Mouse (Mus musculus) heart, embryonic 15.5 days (tissue): ENCODE measurements around the gene Fndc3b. TPM values are rescaled to one million over a fixed set of nuclear protein-coding genes. Genes with fewer than 3 reads are reported as not detected.
A peak's percentile ranks its signal among the peaks of the same experiment; 100 is the strongest.

Experiments
- ATAC-seq: fragments of 200-750 bp; cut with Nextera tagmentation; replicated peaks from 2 replicates; pipeline ENCODE4 v1.8.0; 2017; ENCODE audit warnings: low read depth, moderate TSS enrichment; ENCODE audit not compliant: insufficient number of reproducible peaks, insufficient read depth, low FRiP score
- H3K27ac ChIP-seq: fragments of 300-500 bp; sonication (generic); 2 replicates; pipeline ENCODE4 v1.5.1; 2015; ENCODE audit warnings: mild to moderate bottlenecking, inconsistent platforms
- H3K27me3 ChIP-seq: fragments of 300-500 bp; sonication (generic); 2 replicates; pipeline ENCODE4 v1.6.1; 2015; ENCODE audit warnings: inconsistent platforms
- H3K36me3 ChIP-seq: fragments of 300-500 bp; sonication (generic); 2 replicates; pipeline ENCODE4 v1.6.1; 2015; ENCODE audit warnings: mild to moderate bottlenecking, inconsistent platforms
- H3K4me1 ChIP-seq: fragments of 300-500 bp; sonication (generic); replicated peaks from 2 replicates; pipeline ENCODE4 v1.6.1; 2015; ENCODE audit warnings: inconsistent platforms
- H3K4me2 ChIP-seq: fragments of 300-500 bp; sonication (generic); 2 replicates; pipeline ENCODE4 v1.6.1; 2015; ENCODE audit warnings: inconsistent platforms, mild to moderate bottlenecking, moderate library complexity
- H3K4me3 ChIP-seq: fragments of 300-500 bp; sonication (generic); 2 replicates; pipeline ENCODE4 v1.5.1; 2015; ENCODE audit warnings: mild to moderate bottlenecking, inconsistent platforms
- H3K9ac ChIP-seq: fragments of 300-500 bp; sonication (generic); 2 replicates; pipeline ENCODE4 v1.6.1; 2015; ENCODE audit warnings: mild to moderate bottlenecking, inconsistent platforms
- H3K9me3 ChIP-seq: fragments of 300-500 bp; sonication (generic); replicated peaks from 2 replicates; pipeline ENCODE4 v1.6.1; 2016; ENCODE audit warnings: inconsistent platforms
- WGBS: fragments of 180-500 bp; shearing (Covaris S2); methylation state at CpG from one replicate; pipeline ENCODE4 v1.1.7; 2015; ENCODE audit warnings: mixed read lengths; 5-methylcytosine and 5-hydroxymethylcytosine counted together
- polyA plus RNA-seq: library from polyadenylated mRNA; unstranded; fragments of >200 nt; fragmentation: Nextera tagmentation; extraction: Ambion mirVana; gene quantifications from 2 replicates; pipeline ENCODE4 v1.2.1, GENCODE M21; 2015

The Fndc3b gene
- polyA plus RNA-seq, 1 experiment from 2014 or later: 24.0 TPM

DNA sequence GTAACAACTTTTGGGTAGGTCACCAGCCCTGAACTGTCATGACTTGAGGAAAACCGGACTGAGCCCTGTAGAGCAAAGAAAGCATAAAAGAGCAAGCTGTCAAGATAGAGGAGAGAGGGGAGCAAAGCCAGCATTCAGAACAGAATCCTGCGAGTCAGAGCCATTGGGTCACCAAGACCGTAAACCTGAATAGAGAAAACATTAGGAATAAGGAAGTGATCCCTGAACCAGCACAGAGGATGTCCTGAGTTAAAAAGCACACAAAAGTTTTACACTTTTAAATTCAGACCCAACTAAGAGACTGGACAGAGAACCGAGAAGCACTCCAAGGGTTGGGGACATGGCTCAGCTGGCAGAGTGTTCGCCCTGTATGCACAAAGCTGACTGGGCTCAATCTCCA lies 24.0 kb upstream of the Fndc3b start:
- Histone ChIP-seq H3K27ac (no peak overlapping the region), H3K27me3 (no peaks in the 10 kb centered on the region), H3K9me3 (no peaks in the 10 kb centered on the region), H3K4me3 (no peak overlapping the region), H3K9ac (no peak overlapping the region), H3K4me1 (peaks cover 3% of the 10 kb centered on the region; the same call in 1 of the 2 replicates), H3K36me3 (no peaks in the 10 kb centered on the region), H3K4me2 (no peak overlapping the region)
- WGBS: 67% methylated on average over 5 of the region's 5 CpGs
- no peak for ATAC-seq

DNA sequence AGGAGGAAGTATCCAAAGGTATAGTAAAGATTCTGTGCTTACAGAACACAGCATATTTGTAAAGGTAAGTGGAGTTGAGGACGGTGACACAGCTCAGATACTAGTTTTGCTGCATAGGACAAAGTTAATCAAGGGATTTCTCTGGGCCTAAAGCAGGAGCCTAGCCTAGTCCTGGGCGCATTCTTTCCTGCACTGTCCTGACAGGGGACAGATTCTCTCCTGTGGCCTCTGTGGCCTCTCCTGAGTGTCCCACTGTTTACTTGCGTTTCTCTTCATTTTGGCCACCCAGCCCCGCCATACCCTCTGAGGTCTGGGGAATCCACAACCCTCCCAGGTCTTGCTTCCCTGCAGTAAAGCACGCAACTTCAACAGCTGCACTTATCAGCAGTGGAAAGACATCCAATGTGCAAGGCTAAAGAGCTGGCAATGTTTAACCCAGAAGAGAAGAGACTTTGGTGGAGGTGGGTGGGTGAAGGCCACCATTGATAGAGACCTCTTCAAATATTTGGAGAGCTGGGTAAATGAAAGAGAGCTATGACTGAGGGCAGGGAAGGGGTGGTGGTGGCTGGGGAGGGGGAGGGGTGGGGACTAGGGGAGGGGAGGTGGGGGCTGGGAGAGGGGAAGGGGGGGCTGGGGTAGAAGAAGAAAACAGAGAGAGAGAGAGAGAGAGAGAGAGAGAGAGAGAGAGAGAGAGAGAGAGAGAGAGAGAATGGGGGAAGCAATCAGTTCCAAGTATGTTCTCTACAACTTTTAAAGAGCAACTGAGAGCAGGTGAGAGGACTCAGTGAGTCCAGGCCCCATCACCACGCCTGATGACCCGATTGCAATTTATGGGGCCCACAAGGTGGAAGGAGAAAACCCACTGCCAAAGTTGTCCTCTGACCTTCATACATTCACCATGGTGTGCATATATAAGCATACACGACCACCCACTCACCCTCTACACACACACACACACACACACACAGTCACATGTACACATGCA lies 18.0 kb upstream of the Fndc3b start:
- no peak for ATAC-seq

GRCm38 (mm10) chr3:27728176-27728575 lies 17.1 kb upstream of the Fndc3b start:
- Histone ChIP-seq H3K36me3 (no peaks in the 10 kb centered on the region), H3K9me3 (no peaks in the 10 kb centered on the region), H3K4me1 (peaks cover 22% of the 10 kb centered on the region), H3K9ac (no peak overlapping the region), H3K4me2 (no peak overlapping the region), H3K27me3 (no peaks in the 10 kb centered on the region), H3K4me3 (no peak overlapping the region), H3K27ac (no peak overlapping the region)
- WGBS: 10% methylated on average over 6 of the region's 7 CpGs
- ATAC-seq: no peak

More for the DNA sequence above, 18.0 kb upstream of the Fndc3b start:
- H3K27ac ChIP-seq: no peak overlapping the region
- no peaks in the 10 kb centered on the region for H3K9me3 ChIP-seq
- H3K4me1 ChIP-seq: peaks cover 22% of the 10 kb centered on the region
- no peaks in the 10 kb centered on the region for H3K36me3 ChIP-seq
- WGBS: 67% methylated on average over 8 of the region's 8 CpGs
- no peaks in the 10 kb centered on the region for H3K27me3 ChIP-seq
- H3K4me2 ChIP-seq: no peak overlapping the region
- no peak overlapping the region for H3K9ac ChIP-seq
- H3K4me3 ChIP-seq: no peak overlapping the region

DNA sequence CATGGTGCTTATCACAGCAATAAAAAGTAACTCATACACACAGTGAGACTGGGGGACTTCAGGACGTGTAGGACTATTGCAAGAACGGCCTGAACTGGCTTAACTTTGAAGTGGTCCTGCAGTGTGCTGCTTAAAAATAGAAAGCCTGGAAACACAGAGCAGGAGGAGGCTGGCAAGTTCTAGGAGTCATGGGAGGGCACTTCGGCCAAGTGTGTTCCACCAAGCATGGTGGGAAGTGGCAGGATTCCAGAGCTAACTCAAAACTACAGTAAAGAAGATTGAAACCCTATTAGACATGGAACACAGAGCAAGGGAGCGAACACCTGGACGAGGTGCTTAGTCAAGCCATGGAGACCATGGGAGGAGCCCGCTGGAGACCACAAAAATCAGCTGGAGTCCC lies 14.6 kb upstream of the Fndc3b start:
- no peak overlapping the region for H3K4me2 ChIP-seq
- peak; percentile 39; the same call in 1 of the 2 replicates for ATAC-seq
- peaks cover 22% of the 10 kb centered on the region for H3K4me1 ChIP-seq
- no peak overlapping the region for H3K4me3 ChIP-seq
- peak overlapping the region; percentile 73 for H3K27ac ChIP-seq
- no peaks in the 10 kb centered on the region for H3K27me3 ChIP-seq
- H3K36me3 ChIP-seq: no peaks in the 10 kb centered on the region
- no peaks in the 10 kb centered on the region for H3K9me3 ChIP-seq
- 57% methylated on average over 6 of the region's 6 CpGs for WGBS
- H3K9ac ChIP-seq: no peak overlapping the region

DNA sequence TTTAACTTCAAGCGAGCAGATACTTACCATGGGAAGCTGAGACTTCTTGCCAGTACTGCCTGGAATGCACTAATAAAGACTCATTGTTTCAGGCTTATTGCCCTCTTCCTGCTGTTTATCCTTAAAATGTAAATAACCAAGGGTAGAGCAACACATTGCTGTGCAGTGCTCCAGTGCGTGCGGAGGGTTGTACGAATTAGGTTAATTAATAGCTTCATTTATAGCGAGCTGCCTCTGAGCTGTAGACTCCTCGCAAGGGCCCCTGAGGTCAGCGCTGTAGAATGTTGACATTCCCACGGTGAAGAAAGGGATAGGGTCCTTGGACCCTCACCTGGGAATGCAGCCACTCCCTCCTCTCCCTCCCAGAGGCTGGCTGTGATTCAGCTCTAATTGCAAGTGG lies 13.1 kb upstream of the Fndc3b start:
- Histone ChIP-seq H3K4me2 (no peak overlapping the region), H3K9ac (no peak overlapping the region), H3K9me3 (no peaks in the 10 kb centered on the region), H3K36me3 (no peaks in the 10 kb centered on the region), H3K27ac (no peak overlapping the region), H3K4me3 (no peak overlapping the region), H3K27me3 (no peaks in the 10 kb centered on the region), H3K4me1 (peaks cover 19% of the 10 kb centered on the region)
- 68% methylated on average over 8 of the region's 8 CpGs for WGBS
- no peak for ATAC-seq

DNA sequence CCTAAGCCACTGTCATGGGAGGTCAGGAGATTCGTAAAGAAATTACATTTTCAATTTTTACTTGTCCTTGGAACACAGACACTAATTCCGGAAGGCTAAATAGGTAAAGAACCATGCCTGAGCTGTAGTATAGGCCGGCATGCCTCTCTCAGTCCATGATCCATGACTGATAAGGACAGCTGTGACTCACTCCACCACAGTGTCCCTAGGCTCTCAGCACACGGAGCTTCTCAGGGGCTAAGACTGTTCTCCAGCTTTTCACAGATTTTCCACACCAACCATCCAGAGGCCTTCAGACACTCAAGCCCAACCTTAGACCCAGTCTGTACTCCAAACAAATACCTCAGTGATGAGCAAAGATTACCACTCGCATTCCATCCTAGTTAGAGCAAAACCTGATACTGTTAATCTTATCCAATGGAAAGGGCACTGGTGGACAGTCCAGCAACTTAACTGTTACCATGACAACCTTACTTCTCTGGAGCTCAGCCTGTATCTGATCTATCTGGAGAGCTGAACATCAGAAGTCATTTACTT lies 7.8 kb upstream of the Fndc3b start:
- Histone ChIP-seq H3K4me2 (no peak overlapping the region), H3K9me3 (no peaks in the 10 kb centered on the region), H3K27ac (no peak overlapping the region), H3K27me3 (no peaks in the 10 kb centered on the region), H3K4me1 (no peaks in the 10 kb centered on the region), H3K36me3 (no peaks in the 10 kb centered on the region), H3K4me3 (no peak overlapping the region), H3K9ac (no peak overlapping the region)
- WGBS: 59% methylated on average over 5 of the region's 5 CpGs
- no peak for ATAC-seq

DNA sequence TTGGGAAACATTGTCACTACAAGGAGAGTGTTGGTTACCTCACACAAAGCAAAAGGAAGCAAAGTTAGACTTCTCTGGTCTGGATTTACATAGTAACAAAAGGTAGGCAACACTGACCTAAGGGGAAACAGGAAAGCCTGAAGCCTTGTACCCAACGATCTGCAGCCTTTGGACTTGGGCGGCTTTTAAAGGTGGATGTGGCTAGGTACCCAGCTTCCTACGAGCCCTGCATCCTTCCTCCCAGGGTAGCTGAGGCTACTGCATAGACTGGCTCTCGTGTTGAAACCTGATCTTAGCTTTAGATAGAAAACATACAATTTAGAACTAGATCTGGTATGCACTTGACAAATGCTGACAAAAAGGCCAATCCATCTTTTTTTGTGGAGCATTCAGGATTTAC lies 2.9 kb upstream of the Fndc3b start:
- no peak overlapping the region for H3K4me3 ChIP-seq
- ATAC-seq: no peak
- H3K9me3 ChIP-seq: no peaks in the 10 kb centered on the region
- WGBS: 68% methylated on average over 4 of the region's 4 CpGs
- no peak overlapping the region for H3K4me2 ChIP-seq
- no peak overlapping the region for H3K9ac ChIP-seq
- H3K36me3 ChIP-seq: no peaks in the 10 kb centered on the region
- H3K4me1 ChIP-seq: no peaks in the 10 kb centered on the region
- no peak overlapping the region for H3K27ac ChIP-seq
- H3K27me3 ChIP-seq: no peaks in the 10 kb centered on the region

DNA sequence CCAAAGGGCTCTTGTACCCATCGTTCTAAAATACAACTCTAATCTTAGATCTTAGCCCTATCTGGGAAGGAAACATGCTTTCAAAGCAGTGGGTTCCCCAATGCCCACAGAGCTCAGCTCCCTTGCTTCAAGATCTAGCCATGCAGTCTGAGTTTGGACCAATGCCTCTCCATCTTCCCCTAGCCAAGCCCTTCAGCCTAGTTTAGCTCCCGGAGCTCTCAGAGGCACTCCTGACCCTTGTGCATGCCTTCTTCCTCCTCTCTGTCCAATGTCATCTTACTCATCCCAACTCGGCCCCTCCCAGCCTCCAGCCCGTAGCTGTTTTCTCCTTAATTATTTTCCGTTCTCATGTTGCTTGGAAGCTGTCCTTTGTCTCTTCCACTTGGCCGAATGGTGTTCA lies 1.3 kb upstream of the Fndc3b start:
- Histone ChIP-seq H3K36me3 (no peaks in the 10 kb centered on the region), H3K4me2 (no peak overlapping the region), H3K9me3 (no peaks in the 10 kb centered on the region), H3K27me3 (no peaks in the 10 kb centered on the region), H3K4me3 (no peak overlapping the region), H3K4me1 (peaks cover 12% of the 10 kb centered on the region), H3K27ac (no peak overlapping the region), H3K9ac (no peak overlapping the region)
- WGBS: 64% methylated on average over 6 of the region's 6 CpGs
- no peak for ATAC-seq

GRCm38 (mm10) chr3:27709906-27710647 lies 1.0 kb downstream of the Fndc3b start:
- Histone ChIP-seq H3K4me3 (peak overlapping the region; percentile 70), H3K4me1 (peaks cover 31% of the 10 kb centered on the region), H3K36me3 (no peaks in the 10 kb centered on the region), H3K27me3 (no peaks in the 10 kb centered on the region), H3K27ac (peak overlapping the region; percentile 98), H3K9ac (peak overlapping the region; percentile 96), H3K9me3 (no peaks in the 10 kb centered on the region), H3K4me2 (peak overlapping the region; percentile 79)
- peak; percentile 83 for ATAC-seq
- under 1% methylated on average over 82 of the region's 86 CpGs for WGBS

DNA sequence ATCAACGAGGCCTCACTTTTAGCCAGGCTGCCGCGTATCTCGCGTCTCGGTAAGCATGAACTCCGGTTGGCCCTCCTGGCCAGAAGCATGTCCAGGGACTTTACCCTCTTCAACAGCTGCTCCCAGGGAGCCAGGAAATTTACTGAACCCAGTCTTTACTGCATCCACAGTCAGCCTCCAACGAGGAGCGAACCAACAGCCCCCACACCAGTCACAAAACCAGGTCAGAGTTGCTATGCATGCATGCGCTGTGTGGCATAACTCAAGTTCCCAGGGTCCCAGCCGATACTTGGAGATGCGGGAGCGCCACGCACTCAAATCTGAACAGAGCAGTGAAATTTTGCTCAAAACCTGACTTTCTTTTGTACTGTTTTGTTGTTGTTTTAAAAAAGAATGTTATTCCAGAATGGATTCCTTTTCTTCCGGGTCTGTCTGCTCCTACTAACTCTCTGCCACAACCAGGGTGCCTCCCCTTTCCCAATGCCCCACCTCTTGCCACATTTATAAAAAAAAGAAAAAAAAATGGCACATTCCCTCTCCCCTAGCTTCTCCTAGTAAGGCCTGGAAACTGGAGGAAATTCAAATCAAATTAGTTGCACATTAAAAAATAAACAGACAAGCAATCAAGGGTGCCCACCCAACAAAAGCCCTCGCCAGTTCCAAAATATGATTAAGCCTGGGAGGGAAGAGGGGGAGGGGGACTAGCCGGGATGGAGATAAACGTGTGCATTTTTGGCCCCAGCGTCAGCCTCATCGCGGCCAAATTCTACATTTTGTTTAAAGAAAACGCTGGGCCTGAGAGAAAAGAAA lies 1.8 kb downstream of the Fndc3b start:
- Histone ChIP-seq H3K9ac (peak overlapping the region; percentile 96), H3K27ac (peak overlapping the region; percentile 98), H3K4me1 (peaks cover 39% of the 10 kb centered on the region), H3K27me3 (no peaks in the 10 kb centered on the region), H3K4me2 (peak overlapping the region; percentile 79), H3K36me3 (no peaks in the 10 kb centered on the region), H3K4me3 (peak overlapping the region; percentile 70), H3K9me3 (no peaks in the 10 kb centered on the region)
- no peak for ATAC-seq
- 3% methylated on average over 22 of the region's 22 CpGs for WGBS

DNA sequence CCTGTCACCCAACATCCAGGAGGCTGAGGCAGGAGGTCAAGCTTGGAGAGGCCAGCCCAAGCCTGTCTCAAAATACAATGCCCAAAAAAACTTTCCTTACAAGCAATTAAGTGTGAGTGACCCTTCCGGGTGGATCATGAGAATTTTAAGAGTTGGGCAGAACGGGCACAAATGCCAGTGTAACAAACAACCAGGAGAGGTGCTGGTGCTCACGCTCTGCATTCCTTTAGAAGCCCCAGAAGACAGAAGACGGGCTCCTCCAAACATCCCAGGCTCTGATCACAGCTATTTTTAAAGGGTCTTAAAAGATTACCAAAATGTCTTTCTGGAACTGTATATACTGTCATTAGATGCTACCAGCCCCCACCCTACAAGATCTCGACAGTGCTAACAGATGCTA lies 2.5 kb downstream of the Fndc3b start:
- H3K4me2 ChIP-seq: peak overlapping the region; percentile 79
- no peak for ATAC-seq
- peaks cover 42% of the 10 kb centered on the region for H3K4me1 ChIP-seq
- 13% methylated on average over 5 of the region's 5 CpGs for WGBS
- H3K9ac ChIP-seq: peak overlapping the region; percentile 96
- H3K27me3 ChIP-seq: no peaks in the 10 kb centered on the region
- no peaks in the 10 kb centered on the region for H3K9me3 ChIP-seq
- no peaks in the 10 kb centered on the region for H3K36me3 ChIP-seq
- H3K27ac ChIP-seq: peak overlapping the region; percentile 98
- H3K4me3 ChIP-seq: peak overlapping the region; percentile 70
